Mouse (Mus musculus) retina, postnatal 7 days (tissue): ENCODE results near the gene Srprb.

Experiments
- DNase-seq: peaks from one replicate; pipeline ENCODE4 v3.0.0-alpha.2; 2012; ENCODE audit warnings: low read depth, low spot score

The Srprb gene

DNA sequence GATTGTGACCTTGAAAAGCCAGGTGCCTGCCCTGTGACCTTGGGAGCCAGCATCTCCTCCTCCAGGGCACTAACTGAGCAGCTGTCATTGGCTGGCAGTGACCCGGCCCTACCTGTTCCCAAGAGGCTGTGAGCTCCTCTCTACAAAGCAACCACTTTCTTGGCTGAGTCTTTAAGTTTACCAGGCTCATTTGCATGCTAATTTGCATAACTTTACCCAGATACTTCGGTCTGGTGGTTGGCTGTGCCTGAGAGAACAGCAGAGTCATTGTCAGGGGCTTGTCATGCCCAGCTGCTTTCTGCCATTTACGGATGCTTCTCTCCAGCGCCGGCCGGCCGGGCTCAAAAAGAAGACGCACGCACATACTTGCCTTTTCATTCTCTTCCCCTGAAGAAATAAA is 55.2 kb downstream of the Srprb start:
- DNase-seq, result no peak

DNA sequence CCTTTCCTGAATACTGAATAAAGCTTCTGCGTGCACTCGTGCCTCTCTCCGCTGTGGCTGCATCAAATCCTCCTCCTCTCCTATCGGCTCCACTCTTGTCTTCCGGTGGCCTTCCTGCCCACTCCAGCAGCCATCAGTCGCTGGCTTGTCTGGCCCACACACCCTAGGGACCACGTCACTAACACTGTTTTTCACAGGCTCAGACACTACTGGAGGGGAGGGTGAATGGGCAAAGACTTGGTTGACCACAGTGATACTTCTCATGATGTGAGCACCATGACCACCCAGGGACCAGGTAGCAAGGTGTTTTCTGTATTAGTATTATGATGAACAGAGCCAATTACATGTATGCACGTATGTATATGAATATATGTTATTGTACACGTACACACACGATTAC is 55.7 kb downstream of the Srprb start:
- no peak for DNase-seq

DNA sequence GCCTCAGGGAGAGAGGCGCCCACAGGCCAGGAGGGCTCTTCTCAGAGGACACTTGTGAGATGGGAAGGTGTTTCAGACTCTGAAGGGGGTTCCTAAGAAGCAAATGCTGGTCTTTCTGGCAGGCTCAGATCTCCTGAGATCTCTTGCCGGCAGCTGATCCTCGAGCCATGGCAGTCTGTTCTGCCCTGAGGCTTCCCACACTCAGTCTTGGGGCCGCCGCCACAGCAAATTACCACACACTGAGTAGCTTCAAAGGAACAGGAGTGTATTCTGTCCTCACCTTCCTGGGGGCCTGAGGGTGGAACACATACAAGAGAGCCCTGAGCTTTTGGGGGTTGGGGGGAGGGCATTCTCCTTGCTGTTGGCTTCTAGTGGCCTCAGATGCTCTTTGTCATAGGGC is 56.6 kb downstream of the Srprb start:
- DNase-seq, result no peak

DNA sequence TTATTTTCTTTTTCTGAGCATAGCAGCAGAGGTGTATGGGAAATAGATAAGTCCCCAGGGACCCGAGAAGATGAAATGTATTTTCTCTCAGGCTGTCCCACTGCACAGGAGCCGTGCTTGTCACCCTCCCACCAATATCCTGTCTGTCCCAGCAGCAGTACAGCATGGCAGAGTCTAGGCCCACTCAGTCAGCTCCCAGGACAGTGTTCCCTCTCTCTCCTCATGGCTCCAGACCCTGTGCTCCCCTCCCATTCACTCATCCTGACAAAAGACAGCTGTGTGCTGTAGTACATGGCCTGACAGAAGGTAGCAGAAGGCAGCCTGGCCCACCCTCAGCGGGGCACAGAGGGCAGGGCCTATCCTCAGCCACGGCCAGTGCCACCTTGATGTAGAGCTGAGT is 58.1 kb downstream of the Srprb start:
- no peak for DNase-seq

DNA sequence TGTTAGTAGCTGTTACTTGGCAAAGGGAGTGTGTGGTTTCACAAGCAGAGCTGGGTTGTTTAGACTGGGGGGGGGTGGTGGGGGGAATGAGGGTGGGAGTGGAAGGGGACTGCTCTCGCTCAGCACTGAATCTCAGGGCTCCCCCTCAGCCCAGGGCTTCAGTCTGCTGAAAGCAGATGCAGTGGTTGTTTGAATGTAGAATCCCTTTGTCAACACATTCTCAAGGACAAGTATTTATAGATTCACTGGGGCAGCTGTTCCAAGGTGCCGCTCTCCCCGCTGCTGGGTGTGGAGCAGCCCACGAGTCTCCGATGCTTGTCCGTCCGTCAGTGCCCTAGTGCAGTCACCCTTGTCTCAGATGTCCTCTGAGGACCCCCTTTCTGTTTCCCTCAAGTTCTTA is 60.7 kb downstream of the Srprb start:
- no peak for DNase-seq

DNA sequence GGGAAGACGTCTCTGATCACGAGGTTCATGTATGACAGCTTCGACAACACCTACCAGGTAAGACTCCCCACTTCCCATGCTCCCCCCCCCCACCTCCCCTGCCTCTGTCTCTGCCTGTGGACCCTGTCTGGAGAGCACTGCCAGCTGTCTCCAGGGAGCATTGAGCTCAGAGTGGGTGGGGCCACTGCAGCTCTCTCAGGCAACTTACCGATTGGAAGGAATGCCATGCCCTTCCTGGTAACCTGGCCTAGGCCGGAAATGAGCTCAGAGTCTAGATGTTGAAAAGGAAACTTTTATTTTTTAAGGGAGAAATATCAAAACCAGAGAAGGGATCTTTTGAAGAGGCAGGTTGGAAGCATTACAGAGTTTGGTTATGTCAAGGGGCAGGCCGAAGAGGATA is 61.6 kb downstream of the Srprb start:
- DNase-seq, result no peak

DNA sequence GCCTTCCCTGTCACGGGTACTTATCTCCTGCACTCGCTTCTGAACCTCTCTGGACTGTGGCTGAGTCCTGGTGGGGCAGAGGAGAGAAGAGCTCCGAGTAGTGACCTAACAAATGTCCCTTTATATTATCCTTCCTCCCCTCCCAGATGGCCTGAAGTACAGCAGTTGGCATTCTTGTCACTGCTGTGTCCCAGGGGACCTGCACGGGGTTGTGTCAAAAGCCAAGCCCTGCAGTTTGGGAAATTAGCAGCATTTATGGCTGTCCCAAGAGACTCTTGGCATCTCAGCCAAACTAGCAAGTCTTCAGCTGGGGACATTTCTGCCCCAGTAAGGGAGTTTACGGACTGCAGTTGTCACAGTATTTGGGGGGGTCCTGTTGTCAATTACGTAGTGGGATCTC is 62.5 kb downstream of the Srprb start:
- no peak for DNase-seq
